Mouse (Mus musculus) adrenal gland (tissue): ENCODE results near the gene Ints12.

ENCODE experiments used
- intact Hi-C: fragments of 180-260 bp; cut with DNase I; formaldehyde crosslinking; loops from one replicate; pipeline ENCODE4 v1.15.1; 2025

Gene Ints12

GRCm38 (mm10) chr3:133141877-133142276 lies 50.2 kb downstream of the Ints12 start:
- intact Hi-C loops: no loop called here

GRCm38 (mm10) chr3:133144511-133145147 lies 53.0 kb downstream of the Ints12 start:
- intact Hi-C loops: no loop called here

GRCm38 (mm10) chr3:133151629-133152028 lies 60.0 kb downstream of the Ints12 start:
- intact Hi-C loops: no loop called here

DNA sequence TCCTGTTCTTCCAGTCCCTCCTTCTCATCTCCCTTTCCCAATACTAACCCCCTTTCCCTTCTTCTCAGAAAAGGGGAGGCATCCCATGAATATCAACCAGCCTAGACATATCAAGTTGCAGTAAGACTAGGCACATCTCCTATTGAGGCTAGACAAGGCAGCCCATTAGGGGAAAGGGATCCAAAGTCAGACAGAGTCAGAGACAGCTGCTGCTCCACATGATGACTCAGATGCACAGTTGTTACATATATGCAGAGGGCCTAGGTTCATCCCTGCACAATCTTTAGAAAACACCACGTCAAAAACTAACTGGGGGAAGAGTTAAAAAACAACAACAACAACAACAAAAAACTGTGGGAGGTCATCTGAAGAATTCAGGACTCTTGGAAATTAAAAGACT lies 61.2 kb downstream of the Ints12 start:
- intact Hi-C loops: no loop called here

DNA sequence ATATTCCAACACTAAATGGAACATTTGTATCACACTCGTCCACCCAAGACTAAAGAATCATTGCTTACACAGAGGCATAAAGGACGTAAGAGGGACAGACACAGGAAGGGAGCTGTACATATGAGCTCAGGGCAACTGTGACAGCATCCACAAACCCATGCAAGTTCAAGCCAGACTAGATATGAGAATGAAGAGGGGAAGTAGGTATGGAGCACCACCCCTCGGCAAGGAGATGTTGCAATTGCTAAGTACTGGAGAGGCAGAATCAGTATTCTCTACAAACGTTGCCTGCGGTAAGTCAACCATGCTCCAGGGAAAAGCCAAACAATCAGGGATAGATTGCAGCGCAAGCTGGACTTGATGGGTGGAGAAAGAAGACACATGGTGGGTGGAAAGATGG lies 62.0 kb downstream of the Ints12 start:
- intact Hi-C loops: no loop called here

GRCm38 (mm10) chr3:133154683-133155082 lies 63.0 kb downstream of the Ints12 start:
- intact Hi-C loops: no loop called here

- intact Hi-C loops: no loop called here
Measured at GRCm38 (mm10) chr3:133158260-133158659, 66.6 kb downstream of the Ints12 start.
